Mouse (Mus musculus) forebrain, embryonic 13.5 days (tissue): ENCODE measurements around the gene Qrich2. TPM values are rescaled to one million over a fixed set of nuclear protein-coding genes. Genes with fewer than 3 reads are reported as not detected.
"Not testable (repeated sequence)": the region's sequence is repeated elsewhere in the genome, so short reads cannot be mapped to it uniquely, and the experiment has no call there.

Experiments used
- ATAC-seq: fragments of 200-750 bp; cut with Nextera tagmentation; 2 replicates; pipeline ENCODE4 v1.8.0; 2017
- H3K27ac ChIP-seq: fragments of 300-500 bp; sonication (generic); 2 replicates; pipeline ENCODE4 v1.5.1; 2015; ENCODE audit warnings: inconsistent platforms, mild to moderate bottlenecking, moderate library complexity
- H3K27me3 ChIP-seq: fragments of 300-500 bp; sonication (generic); 2 replicates; pipeline ENCODE4 v1.6.1; 2015; ENCODE audit warnings: mild to moderate bottlenecking, inconsistent platforms
- H3K36me3 ChIP-seq: fragments of 300-500 bp; sonication (generic); 2 replicates; pipeline ENCODE4 v1.6.1; 2015; ENCODE audit warnings: mild to moderate bottlenecking, inconsistent platforms; ENCODE audit not compliant: poor library complexity, severe bottlenecking
- H3K4me1 ChIP-seq: fragments of 300-500 bp; sonication (generic); 2 replicates; pipeline ENCODE4 v1.6.1; 2015; ENCODE audit warnings: inconsistent platforms
- H3K4me2 ChIP-seq: fragments of 300-500 bp; sonication (generic); 2 replicates; pipeline ENCODE4 v1.6.1; 2015; ENCODE audit warnings: inconsistent platforms, mild to moderate bottlenecking, moderate library complexity
- H3K4me3 ChIP-seq: fragments of 300-500 bp; sonication (generic); 2 replicates; pipeline ENCODE4 v1.5.1; 2015; ENCODE audit warnings: mild to moderate bottlenecking, inconsistent platforms
- H3K9ac ChIP-seq: fragments of 300-500 bp; sonication (generic); 2 replicates; pipeline ENCODE4 v1.6.1; 2015; ENCODE audit warnings: mild to moderate bottlenecking, inconsistent platforms
- H3K9me3 ChIP-seq: fragments of 300-500 bp; sonication (generic); replicated peaks from 2 replicates; pipeline ENCODE4 v1.6.1; 2016; ENCODE audit warnings: inconsistent platforms
- WGBS: fragments of 180-500 bp; shearing (Covaris S2); methylation state at CpG from one replicate; pipeline ENCODE4 v1.1.7; 2015; 5-methylcytosine and 5-hydroxymethylcytosine counted together
- polyA plus RNA-seq: library from polyadenylated mRNA; unstranded; fragments of >200 nt; fragmentation: Nextera tagmentation; extraction: Ambion mirVana; gene quantifications from 2 replicates; pipeline ENCODE4 v1.2.1, GENCODE M21; 2015

The Qrich2 gene
- polyA plus RNA-seq, 1 experiment from 2014 or later = not detected

DNA sequence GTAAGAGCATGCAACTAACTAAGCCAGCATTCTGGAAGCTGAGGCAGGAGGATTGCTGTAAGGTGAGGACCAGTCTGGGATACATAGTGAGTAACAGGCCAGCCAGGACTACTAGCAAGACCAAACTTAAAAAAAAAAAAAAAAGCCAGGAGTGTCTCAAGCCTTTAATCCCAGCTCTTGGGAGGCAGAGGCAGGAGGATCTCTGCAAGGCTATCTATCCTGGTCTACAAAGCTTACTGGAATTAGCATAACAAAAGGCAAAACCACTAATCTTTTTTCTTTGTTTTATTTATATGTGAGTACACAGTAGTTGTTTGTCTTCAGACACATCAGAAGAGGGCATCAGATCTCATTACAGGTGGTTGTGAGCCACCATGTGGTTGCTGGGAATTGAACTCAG, 22.2 kb upstream of the Qrich2 start:
- Histone ChIP-seq H3K4me2 (no peak overlapping the region), H3K27me3 (no peaks in the 10 kb centered on the region), H3K4me3 (no peak overlapping the region), H3K36me3 (peaks cover 45% of the 10 kb centered on the region), H3K27ac (no peak overlapping the region), H3K4me1 (peaks cover 14% of the 10 kb centered on the region), H3K9ac (no peak overlapping the region), H3K9me3 (no peaks in the 10 kb centered on the region)
- no peak for ATAC-seq

DNA sequence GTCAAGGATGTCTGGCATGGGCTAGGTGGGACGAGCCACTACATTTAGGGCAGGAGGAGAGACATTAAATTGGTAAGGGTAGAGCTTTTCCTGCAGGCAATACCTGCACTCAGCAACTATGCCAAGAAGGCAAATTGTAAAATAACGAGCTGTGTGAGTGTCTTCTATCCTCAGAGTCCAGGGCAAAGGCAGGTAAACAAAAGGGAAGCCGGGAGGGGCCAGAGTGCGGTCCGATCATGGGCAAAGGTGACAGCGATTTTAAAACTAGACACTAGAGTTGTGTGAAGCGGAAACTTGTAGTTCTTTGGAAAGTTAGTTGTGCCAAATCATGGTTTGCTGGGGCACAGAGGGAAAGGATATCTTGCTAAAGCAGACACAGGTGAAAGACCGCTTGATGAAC, 18.2 kb upstream of the Qrich2 start:
- H3K27ac ChIP-seq = no peak overlapping the region
- no peaks in the 10 kb centered on the region for H3K9me3 ChIP-seq
- no peak overlapping the region for H3K4me2 ChIP-seq
- ATAC-seq = no peak
- H3K4me3 ChIP-seq = no peak overlapping the region
- peaks cover 82% of the 10 kb centered on the region for H3K36me3 ChIP-seq
- H3K4me1 ChIP-seq = peaks cover 7% of the 10 kb centered on the region
- no peaks in the 10 kb centered on the region for H3K27me3 ChIP-seq
- WGBS = 91% methylated on average over 8 of the region's 8 CpGs
- H3K9ac ChIP-seq = no peak overlapping the region

DNA sequence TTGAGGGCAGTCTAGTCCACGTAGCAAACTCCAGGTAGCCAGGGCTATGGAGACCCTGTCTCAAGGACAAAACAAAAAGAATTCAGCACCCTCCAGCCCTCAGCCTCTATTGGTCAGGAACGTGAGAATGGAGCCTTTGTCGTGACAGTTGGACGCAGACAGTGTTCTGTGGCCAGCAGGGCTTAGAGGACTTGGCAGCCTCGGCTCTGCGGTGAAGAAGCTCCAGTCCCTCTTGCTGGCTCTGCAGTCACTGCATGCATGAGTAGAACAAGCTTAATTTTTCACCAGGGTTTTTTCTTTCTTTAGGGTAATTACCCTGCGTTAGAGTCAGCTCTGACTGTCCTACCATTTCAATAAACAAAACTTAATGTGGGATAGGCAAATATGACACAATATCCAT, 15.7 kb upstream of the Qrich2 start:
- Histone ChIP-seq H3K9ac (no peak overlapping the region), H3K4me1 (no peaks in the 10 kb centered on the region), H3K27ac (no peak overlapping the region), H3K27me3 (no peaks in the 10 kb centered on the region), H3K36me3 (peaks cover 95% of the 10 kb centered on the region), H3K9me3 (no peaks in the 10 kb centered on the region), H3K4me2 (no peak overlapping the region), H3K4me3 (no peak overlapping the region)
- no peak for ATAC-seq
- 87% methylated on average over 7 of the region's 7 CpGs for WGBS

DNA sequence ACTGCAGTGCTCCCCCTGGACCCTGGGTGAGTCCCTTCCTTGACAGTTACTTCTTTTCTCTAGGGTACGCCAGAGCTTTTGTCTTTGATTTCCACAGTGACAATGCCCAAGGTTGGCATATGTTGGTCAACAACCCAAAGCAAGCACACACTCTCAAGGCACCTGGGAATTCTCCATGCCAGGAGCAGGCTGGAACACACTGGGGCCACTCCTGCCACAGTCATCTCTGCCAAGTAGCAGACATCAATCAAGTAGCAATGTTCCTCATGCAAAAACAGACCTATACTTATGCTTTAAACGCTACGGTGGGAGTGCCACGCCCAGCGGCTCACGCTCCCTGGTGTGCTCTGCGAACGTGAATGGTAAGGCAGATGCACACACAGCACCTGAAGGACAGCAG, 14.9 kb upstream of the Qrich2 start:
- no peak for ATAC-seq
- H3K9ac ChIP-seq = no peak overlapping the region
- 97% methylated on average over 8 of the region's 8 CpGs for WGBS
- H3K4me1 ChIP-seq = no peaks in the 10 kb centered on the region
- H3K9me3 ChIP-seq = no peaks in the 10 kb centered on the region
- no peak overlapping the region for H3K4me3 ChIP-seq
- H3K4me2 ChIP-seq = no peak overlapping the region
- peaks cover 97% of the 10 kb centered on the region for H3K36me3 ChIP-seq
- H3K27ac ChIP-seq = no peak overlapping the region
- no peaks in the 10 kb centered on the region for H3K27me3 ChIP-seq

DNA sequence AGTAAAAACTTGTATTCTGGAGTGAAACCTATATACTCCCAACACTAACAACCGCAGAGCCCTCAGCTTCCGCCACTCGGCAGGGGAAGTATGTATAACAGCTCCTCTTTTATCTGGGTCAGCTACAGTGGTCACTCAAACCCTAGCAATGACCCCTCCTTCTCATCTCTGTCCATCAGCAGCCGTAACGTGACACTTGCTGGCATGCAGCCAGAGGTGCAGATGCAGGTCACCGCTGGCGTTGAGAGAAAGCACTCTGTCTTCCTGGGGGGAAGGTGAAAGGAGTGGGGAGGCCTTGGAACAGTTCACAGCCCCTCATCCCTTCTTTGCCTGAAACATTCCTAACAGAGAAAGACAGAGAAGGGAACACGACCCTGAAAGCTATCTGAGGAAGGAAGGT, 13.8 kb upstream of the Qrich2 start:
- Histone ChIP-seq H3K27ac (no peak overlapping the region), H3K4me2 (no peak overlapping the region), H3K4me1 (no peaks in the 10 kb centered on the region), H3K27me3 (no peaks in the 10 kb centered on the region), H3K9ac (no peak overlapping the region), H3K4me3 (no peak overlapping the region), H3K36me3 (peaks cover 97% of the 10 kb centered on the region), H3K9me3 (no peaks in the 10 kb centered on the region)
- no peak for ATAC-seq
- WGBS = 64% methylated on average over 8 of the region's 8 CpGs

DNA sequence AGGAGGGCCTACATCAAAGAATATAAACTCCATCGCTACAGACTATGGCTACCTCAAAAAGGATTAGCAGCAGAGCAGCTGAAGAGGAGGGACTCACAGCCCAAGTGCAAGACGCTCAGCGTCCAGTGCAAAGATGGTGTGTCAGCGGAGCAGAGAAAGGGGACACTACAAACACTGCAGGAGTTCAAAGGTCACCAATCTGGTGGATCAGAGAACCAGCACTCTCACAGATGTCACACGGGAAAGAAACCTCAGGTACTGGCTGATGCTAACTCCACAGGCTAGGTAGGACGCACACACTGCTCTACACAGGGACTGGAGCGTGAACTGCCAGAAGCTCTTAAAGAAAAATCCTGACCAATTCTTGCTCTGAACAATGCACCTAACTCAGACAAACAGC, 12.9 kb upstream of the Qrich2 start:
- no peak overlapping the region for H3K4me2 ChIP-seq
- peaks cover 96% of the 10 kb centered on the region for H3K36me3 ChIP-seq
- no peak overlapping the region for H3K9ac ChIP-seq
- ATAC-seq = no peak
- H3K4me1 ChIP-seq = no peaks in the 10 kb centered on the region
- no peaks in the 10 kb centered on the region for H3K27me3 ChIP-seq
- no peaks in the 10 kb centered on the region for H3K9me3 ChIP-seq
- no peak overlapping the region for H3K4me3 ChIP-seq
- 90% methylated on average over 7 of the region's 7 CpGs for WGBS
- H3K27ac ChIP-seq = no peak overlapping the region

DNA sequence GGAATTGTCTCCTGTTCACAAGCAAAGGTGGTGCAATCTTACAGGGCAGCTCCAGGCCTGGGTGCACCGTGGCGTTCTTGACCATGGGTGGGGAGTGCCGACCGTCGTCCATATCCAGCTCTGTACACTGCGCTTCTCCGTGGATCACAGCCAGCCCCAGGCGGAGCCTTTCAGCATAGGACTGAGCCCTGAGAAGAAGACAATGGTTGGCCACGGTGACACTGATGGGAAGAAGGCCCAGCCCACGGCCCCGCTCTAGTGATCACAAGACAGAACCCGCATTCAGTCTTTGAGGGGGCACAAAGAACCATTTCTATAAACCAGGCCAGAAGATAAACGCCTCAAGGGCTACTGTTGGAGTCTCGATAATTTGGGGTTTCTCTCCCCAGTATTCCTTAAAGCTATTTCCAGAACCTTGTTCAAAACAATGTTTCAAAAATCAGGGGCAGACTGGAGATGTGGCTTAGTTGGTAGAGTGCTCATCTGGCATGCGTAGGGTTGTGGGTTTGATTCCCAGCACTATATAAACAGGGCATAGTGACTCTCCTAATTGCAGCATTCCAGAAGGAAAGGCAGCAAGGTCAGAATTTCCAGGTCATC, 11.2 kb upstream of the Qrich2 start:
- 83% methylated on average over 15 of the region's 15 CpGs for WGBS
- peaks cover 99% of the 10 kb centered on the region for H3K36me3 ChIP-seq
- no peak for ATAC-seq

DNA sequence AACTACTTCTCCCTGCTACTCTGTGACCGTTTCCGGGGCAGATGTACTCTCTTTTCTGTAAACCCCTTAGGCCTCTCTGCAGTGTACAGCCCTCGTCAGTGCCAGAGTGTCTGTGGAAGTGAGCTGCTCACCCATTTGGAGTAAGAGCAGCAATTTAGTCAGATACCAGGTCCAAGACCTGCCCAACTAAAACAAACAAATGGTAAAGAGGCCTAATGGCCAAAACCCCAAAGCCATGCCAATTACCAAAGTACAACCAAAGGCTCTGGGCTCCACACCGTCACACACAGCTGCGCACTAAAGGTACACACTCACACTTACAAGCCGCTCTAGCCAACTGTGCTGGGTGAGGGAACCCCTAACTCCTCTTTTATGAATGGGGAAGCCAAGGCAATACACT, 10.7 kb upstream of the Qrich2 start:
- Histone ChIP-seq H3K27ac (no peak overlapping the region), H3K4me3 (no peak overlapping the region), H3K4me1 (no peaks in the 10 kb centered on the region), H3K9ac (no peak overlapping the region), H3K9me3 (no peaks in the 10 kb centered on the region), H3K4me2 (no peak overlapping the region), H3K27me3 (no peaks in the 10 kb centered on the region), H3K36me3 (peaks cover 99% of the 10 kb centered on the region)
- no peak for ATAC-seq
- WGBS = 95% methylated on average over 6 of the region's 6 CpGs

More for the DNA sequence above, 11.2 kb upstream of the Qrich2 start:
- H3K4me2 ChIP-seq = no peak overlapping the region
- no peaks in the 10 kb centered on the region for H3K9me3 ChIP-seq
- H3K4me3 ChIP-seq = no peak overlapping the region
- H3K27me3 ChIP-seq = no peaks in the 10 kb centered on the region
- no peak overlapping the region for H3K27ac ChIP-seq
- H3K9ac ChIP-seq = no peak overlapping the region
- no peaks in the 10 kb centered on the region for H3K4me1 ChIP-seq

DNA sequence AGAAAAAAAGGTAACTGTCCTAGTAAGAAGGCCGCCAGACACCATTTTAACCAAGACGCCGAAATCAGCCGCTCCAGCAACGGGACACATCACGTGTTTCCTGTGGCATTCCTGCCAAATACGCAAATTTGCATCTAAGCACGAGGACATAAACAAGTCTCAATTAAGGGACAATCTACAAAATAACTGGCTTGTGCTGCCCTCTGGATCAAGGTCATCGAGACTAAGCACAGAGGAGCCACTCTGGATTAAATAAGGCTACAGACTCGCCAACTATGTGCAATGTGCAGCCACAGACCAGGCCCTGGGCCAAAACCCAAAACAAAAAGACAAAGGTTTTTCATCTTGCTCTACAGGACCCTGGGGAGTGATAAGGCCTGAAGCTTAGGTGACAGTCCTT, 10.0 kb upstream of the Qrich2 start:
- H3K27me3 ChIP-seq = no peaks in the 10 kb centered on the region
- peaks cover 99% of the 10 kb centered on the region for H3K36me3 ChIP-seq
- WGBS = 86% methylated on average over 10 of the region's 10 CpGs
- H3K4me2 ChIP-seq = no peak overlapping the region
- no peaks in the 10 kb centered on the region for H3K4me1 ChIP-seq
- no peak overlapping the region for H3K27ac ChIP-seq
- no peak overlapping the region for H3K4me3 ChIP-seq
- no peak overlapping the region for H3K9ac ChIP-seq
- H3K9me3 ChIP-seq = no peaks in the 10 kb centered on the region
- ATAC-seq = no peak

DNA sequence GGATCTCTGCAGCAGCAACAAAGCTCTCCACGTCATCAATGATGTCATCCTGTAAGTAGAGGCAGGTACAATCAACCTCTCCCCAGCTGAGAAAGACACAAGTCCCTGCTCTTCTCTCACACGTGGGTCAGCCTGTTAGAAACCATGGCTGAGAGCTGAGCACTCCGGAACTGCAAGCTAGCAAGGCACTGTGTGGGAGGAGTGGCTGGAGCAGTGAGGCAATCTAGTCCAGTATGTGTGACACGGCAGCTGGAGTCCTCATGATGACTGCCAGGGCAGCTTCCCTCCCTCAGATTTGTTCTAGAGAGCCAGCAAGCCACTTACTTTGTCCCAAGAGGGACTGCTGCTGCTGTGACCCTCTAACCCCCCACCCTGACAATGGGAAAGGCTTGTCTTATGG, 6.2 kb upstream of the Qrich2 start:
- Histone ChIP-seq H3K4me3 (no peak overlapping the region), H3K9me3 (no peaks in the 10 kb centered on the region), H3K4me1 (no peaks in the 10 kb centered on the region), H3K27ac (no peak overlapping the region), H3K4me2 (no peak overlapping the region), H3K27me3 (no peaks in the 10 kb centered on the region), H3K9ac (no peak overlapping the region), H3K36me3 (peaks cover 81% of the 10 kb centered on the region)
- 85% methylated on average over 4 of the region's 4 CpGs for WGBS
- no peak for ATAC-seq

DNA sequence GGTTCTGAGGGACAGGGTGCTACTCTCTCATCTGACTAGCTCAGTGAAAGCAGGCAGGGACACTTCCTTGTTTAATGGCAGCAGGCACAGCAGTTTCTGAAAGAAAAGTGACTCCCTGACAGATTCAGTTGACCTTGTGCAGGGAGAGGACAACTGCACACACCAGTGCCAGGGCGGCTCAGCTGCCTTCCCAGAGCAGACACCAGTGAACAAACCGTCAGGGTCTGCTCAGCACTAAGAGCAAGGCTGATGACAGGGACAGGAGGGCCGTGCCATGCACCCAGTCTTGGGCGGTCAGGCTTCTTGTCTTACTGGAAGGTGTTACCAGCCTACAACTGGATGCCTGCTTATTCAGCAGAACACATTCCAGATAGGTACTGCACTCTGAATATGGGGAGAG, 4.9 kb upstream of the Qrich2 start:
- peaks cover 67% of the 10 kb centered on the region for H3K36me3 ChIP-seq
- no peaks in the 10 kb centered on the region for H3K4me1 ChIP-seq
- H3K9me3 ChIP-seq = no peaks in the 10 kb centered on the region
- H3K9ac ChIP-seq = no peak overlapping the region
- H3K4me3 ChIP-seq = no peak overlapping the region
- no peak for ATAC-seq
- H3K4me2 ChIP-seq = no peak overlapping the region
- H3K27ac ChIP-seq = peak overlapping the region; percentile 10; the same call in 1 of the 2 replicates
- WGBS = 91% methylated on average over 4 of the region's 4 CpGs
- H3K27me3 ChIP-seq = no peaks in the 10 kb centered on the region

DNA sequence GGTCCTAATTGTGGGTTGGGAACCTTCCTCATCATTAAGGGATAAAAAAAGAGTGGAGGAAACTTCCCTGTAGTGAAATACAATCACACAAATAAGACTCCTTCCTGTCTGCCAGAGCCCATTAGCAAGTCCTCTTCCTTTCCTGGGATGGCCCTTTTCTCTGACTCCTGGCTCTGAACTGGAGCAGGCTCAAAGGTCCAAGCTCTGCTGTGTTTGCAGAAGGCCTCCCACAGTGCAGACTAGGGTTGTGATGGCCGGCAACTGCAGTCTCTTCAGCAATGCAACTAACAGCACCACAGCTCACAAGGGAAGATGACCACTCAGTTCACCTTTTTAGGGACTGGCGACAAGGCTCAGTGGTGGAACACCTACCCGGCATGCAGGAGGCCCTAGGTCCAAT, 4.2 kb upstream of the Qrich2 start:
- no peak overlapping the region for H3K4me3 ChIP-seq
- no peak overlapping the region for H3K27ac ChIP-seq
- no peaks in the 10 kb centered on the region for H3K4me1 ChIP-seq
- no peak overlapping the region for H3K4me2 ChIP-seq
- no peaks in the 10 kb centered on the region for H3K27me3 ChIP-seq
- H3K9me3 ChIP-seq = no peaks in the 10 kb centered on the region
- ATAC-seq = no peak
- 79% methylated on average over 3 of the region's 3 CpGs for WGBS
- H3K36me3 ChIP-seq = peaks cover 60% of the 10 kb centered on the region
- H3K9ac ChIP-seq = no peak overlapping the region

DNA sequence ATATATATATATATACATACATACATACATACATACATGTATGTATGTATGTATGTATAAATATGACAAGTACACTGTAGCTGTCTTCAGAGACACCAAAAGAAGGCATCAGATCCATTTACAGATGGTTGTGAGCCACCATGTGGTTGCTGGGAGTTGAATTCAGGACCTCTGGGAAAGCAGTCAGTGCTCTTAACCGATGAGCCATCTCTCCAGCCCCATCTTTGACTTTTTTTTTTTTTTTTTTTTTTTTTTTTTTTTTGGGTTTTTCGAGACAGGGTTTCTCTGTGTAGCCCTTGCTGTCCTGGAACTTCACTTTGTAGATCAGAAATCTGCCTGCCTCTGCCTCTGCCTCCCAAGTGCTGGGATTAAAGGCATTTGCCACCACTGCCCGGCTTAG, 2.3 kb upstream of the Qrich2 start:
- H3K36me3 ChIP-seq = peaks cover 43% of the 10 kb centered on the region
- H3K9ac ChIP-seq, H3K27ac ChIP-seq, H3K4me2 ChIP-seq, H3K4me3 ChIP-seq, H3K27me3 ChIP-seq, H3K9me3 ChIP-seq, H3K4me1 ChIP-seq, ATAC-seq: not testable (repeated sequence)
- WGBS = 90% methylated on average over 3 of the region's 3 CpGs
